Mouse (Mus musculus): Measurements from ENCODE around the gene Fads2. TPM values are rescaled to one million over a fixed set of nuclear protein-coding genes. Genes with fewer than 3 reads are reported as not detected.

The Fads2 gene
- polyA plus RNA-seq, 1 experiment from 2014 or later, result 171 TPM

DNA sequence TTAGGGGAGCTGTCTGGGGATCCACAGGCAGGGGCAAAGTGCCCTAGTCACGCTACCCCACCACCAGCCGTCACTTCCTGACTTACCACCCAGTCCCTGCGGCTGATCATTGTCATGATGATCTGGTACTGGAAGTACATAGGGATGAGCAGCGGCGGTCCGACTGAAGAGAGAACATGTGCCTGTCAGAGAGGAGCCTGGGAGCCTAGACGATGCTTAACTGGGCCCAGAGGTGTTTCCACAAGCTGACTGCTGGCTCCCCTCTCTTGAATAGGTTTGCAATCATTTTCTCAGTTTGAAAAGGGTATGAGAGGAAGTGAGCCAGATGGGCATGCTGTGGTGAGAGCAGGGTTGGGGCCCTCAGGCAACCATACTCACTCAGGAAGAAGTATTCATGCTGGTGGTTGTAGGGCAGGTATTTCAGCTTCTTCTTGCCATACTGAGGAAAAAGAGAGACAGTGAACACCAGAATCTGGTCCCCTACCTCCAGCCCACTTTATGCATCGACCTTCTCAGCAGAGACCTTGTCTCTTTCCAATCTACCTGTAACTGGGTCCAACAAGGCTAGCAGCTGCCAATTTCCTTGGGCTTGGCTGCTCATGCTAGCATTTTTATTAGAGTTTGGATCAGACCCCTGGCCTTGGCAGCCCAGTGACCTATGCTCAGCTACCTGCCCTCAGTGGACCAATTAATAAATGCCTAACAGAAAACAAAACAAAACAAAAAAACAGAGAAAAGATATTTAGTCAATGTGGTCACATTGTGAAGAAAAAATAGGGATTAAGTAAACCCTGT lies 31.2 kb downstream of the Fads2 start:
- Histone ChIP-seq H3K4me1 (replicated peaks; ENCODE audit: control insufficient read depth, insufficient read depth, low read length) (peaks cover 13% of the 10 kb centered on the region), H3K36me3 (ENCODE audit: control insufficient read depth, insufficient read depth) (peaks cover 62% of the 10 kb centered on the region), H3K9ac (replicated peaks; ENCODE audit: low read depth, low read length) (no peak overlapping the region), H3K9me3 (ENCODE audit: control insufficient read depth, low read length) (no peaks in the 10 kb centered on the region), H3K4me2 (ENCODE audit: low read length) (no peak overlapping the region), H3K27me3 (replicated peaks; ENCODE audit: control insufficient read depth, insufficient read depth, low read length) (no peaks in the 10 kb centered on the region), H3K27ac (ENCODE audit: low read length) (peak overlapping the region; percentile 16; the same call in 1 of the 2 replicates), H3K4me3 (replicated peaks; ENCODE audit: low read length) (no peak overlapping the region)
- WGBS, result 87% methylated on average over 8 of the region's 8 CpGs
- no peak for ATAC-seq

DNA sequence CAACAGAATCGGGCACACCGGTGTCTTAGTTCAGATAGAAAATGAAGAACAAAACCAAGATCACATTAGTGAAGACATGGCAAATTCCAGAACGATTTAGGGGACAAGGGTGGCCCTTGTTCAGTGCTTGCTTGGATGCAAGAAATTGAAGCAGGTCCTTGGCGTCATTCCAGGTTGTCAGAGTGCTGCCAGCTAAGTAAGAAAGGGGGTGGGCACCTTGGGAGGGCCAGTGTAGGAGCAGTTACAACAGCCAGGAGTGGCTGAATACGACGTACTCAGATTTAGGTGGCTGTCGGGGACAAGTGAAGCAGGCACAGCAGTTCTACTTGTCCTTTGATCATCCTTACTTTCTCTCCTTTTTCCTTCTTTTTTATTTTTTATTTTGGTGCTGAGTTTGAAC lies 33.8 kb downstream of the Fads2 start:
- Histone ChIP-seq H3K4me3 (replicated peaks; ENCODE audit: low read length) (no peak overlapping the region), H3K9me3 (ENCODE audit: control insufficient read depth, low read length) (no peaks in the 10 kb centered on the region), H3K36me3 (ENCODE audit: control insufficient read depth, insufficient read depth) (peaks cover 51% of the 10 kb centered on the region), H3K4me1 (replicated peaks; ENCODE audit: control insufficient read depth, insufficient read depth, low read length) (peaks cover 13% of the 10 kb centered on the region), H3K9ac (replicated peaks; ENCODE audit: low read depth, low read length) (no peak overlapping the region), H3K27ac (ENCODE audit: low read length) (no peak overlapping the region), H3K27me3 (replicated peaks; ENCODE audit: control insufficient read depth, insufficient read depth, low read length) (no peaks in the 10 kb centered on the region), H3K4me2 (ENCODE audit: low read length) (no peak overlapping the region)
- ATAC-seq, result peak; percentile 21; the same call in 1 of the 2 replicates
- 30% methylated on average over 7 of the region's 7 CpGs for WGBS

DNA sequence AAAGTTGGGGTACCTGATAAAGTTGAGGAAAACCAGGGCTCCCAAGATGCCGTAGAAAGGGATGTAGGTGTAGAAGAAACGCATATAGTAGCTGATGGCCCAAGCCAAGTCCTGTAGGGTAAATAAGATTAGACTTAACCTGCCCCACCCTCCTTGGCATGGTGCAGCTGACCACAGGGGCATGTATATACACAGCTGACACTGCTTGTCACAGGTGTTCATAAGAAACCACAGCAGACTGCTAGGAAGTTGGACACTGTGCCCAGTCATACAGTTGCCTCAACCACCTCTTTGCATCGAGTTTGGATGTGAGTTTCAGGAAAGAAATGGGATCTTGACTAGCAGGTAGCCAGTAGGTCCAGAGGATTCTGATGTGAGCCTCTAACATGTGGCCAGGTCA lies 35.0 kb downstream of the Fads2 start:
- no peak overlapping the region for H3K27ac ChIP-seq (ENCODE audit: low read length)
- peaks cover 9% of the 10 kb centered on the region for H3K4me1 ChIP-seq (replicated peaks; ENCODE audit: control insufficient read depth, insufficient read depth, low read length)
- H3K4me2 ChIP-seq (ENCODE audit: low read length), result no peak overlapping the region
- ATAC-seq, result no peak
- H3K4me3 ChIP-seq (replicated peaks; ENCODE audit: low read length), result no peak overlapping the region
- WGBS, result 94% methylated on average over 3 of the region's 3 CpGs
- H3K36me3 ChIP-seq (ENCODE audit: control insufficient read depth, insufficient read depth), result peaks cover 56% of the 10 kb centered on the region
- no peaks in the 10 kb centered on the region for H3K27me3 ChIP-seq (replicated peaks; ENCODE audit: control insufficient read depth, insufficient read depth, low read length)
- H3K9me3 ChIP-seq (ENCODE audit: control insufficient read depth, low read length), result no peaks in the 10 kb centered on the region
- H3K9ac ChIP-seq (replicated peaks; ENCODE audit: low read depth, low read length), result no peak overlapping the region

DNA sequence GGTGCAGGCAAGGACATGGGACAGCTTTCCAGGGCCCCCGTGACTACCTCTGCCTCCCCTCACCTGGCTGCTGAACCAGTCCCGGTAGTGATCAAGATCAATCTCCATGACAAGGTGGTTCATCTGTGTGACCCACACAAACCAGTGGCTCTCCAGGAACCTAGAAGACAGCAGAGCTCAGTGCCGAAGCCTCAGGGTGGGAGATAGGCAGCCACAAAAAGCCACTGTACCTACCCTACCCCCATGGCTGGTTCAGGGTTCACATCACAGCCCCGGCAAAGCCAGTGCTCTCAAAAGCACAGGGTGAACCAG lies 35.4 kb downstream of the Fads2 start:
- Histone ChIP-seq H3K9ac (replicated peaks; ENCODE audit: low read depth, low read length) (no peak overlapping the region), H3K4me1 (replicated peaks; ENCODE audit: control insufficient read depth, insufficient read depth, low read length) (peaks cover 5% of the 10 kb centered on the region; the same call in 1 of the 2 replicates), H3K4me2 (ENCODE audit: low read length) (no peak overlapping the region), H3K27me3 (replicated peaks; ENCODE audit: control insufficient read depth, insufficient read depth, low read length) (no peaks in the 10 kb centered on the region), H3K4me3 (replicated peaks; ENCODE audit: low read length) (no peak overlapping the region), H3K9me3 (ENCODE audit: control insufficient read depth, low read length) (no peaks in the 10 kb centered on the region), H3K36me3 (ENCODE audit: control insufficient read depth, insufficient read depth) (peaks cover 56% of the 10 kb centered on the region), H3K27ac (ENCODE audit: low read length) (no peak overlapping the region)
- ATAC-seq, result no peak
- 92% methylated on average over 4 of the region's 4 CpGs for WGBS

DNA sequence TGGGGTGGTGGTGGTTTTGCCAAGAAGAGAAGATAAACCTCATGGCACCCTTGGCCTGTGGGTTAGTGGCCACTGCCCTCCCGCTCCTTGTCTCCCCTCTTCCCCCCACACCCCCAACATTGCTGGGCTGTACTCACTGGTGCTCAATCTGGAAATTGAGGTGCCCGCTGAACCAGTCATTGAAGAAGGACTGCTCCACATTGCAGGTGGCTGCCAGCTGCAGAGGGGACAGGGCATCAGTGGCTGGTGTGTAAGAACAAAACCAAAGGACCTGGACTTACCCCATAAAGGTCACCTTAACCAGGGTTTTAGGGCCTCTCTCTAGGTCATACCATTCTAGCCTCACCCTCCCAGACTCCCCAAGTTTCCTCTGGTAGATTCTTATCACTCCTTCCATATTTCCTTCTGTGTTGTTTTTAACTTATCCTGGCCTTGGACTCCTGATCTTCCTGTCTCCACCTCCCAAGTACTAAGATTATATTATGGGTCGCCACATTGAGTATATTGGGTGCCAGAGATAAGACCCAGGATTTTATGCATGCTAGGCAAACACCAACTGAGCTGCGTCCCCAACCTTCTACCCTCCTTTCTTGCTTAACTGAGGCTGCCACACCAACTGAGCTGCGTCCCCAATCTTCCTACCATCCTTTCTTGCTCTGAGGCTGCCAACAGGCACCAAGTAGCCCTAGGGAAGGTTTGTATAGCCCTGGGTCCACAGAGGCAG lies 35.9 kb downstream of the Fads2 start:
- no peaks in the 10 kb centered on the region for H3K27me3 ChIP-seq (replicated peaks; ENCODE audit: control insufficient read depth, insufficient read depth, low read length)
- H3K36me3 ChIP-seq (ENCODE audit: control insufficient read depth, insufficient read depth), result peaks cover 56% of the 10 kb centered on the region

GRCm38 (mm10) chr19:10064173-10065012 lies 37.2 kb downstream of the Fads2 start:
- ATAC-seq, result no peak
- Histone ChIP-seq H3K4me3 (replicated peaks; ENCODE audit: low read length) (no peak overlapping the region), H3K9ac (replicated peaks; ENCODE audit: low read depth, low read length) (no peak overlapping the region), H3K27me3 (replicated peaks; ENCODE audit: control insufficient read depth, insufficient read depth, low read length) (no peaks in the 10 kb centered on the region), H3K4me1 (replicated peaks; ENCODE audit: control insufficient read depth, insufficient read depth, low read length) (no peaks in the 10 kb centered on the region), H3K27ac (ENCODE audit: low read length) (no peak overlapping the region), H3K9me3 (ENCODE audit: control insufficient read depth, low read length) (no peaks in the 10 kb centered on the region), H3K36me3 (ENCODE audit: control insufficient read depth, insufficient read depth) (peaks cover 47% of the 10 kb centered on the region), H3K4me2 (ENCODE audit: low read length) (no peak overlapping the region)
- whole genome bisulfite sequencing, result 59% methylated on average over 10 of the region's 10 CpGs

More for the DNA sequence above, 35.9 kb downstream of the Fads2 start:
- Histone ChIP-seq H3K4me2 (ENCODE audit: low read length) (no peak overlapping the region), H3K9me3 (ENCODE audit: control insufficient read depth, low read length) (no peaks in the 10 kb centered on the region), H3K27ac (ENCODE audit: low read length) (no peak overlapping the region), H3K4me3 (replicated peaks; ENCODE audit: low read length) (no peak overlapping the region), H3K4me1 (replicated peaks; ENCODE audit: control insufficient read depth, insufficient read depth, low read length) (0 out of 2 replicates have a peak, but pooled peaks cover 4% of the 10 kb centered on the region), H3K9ac (replicated peaks; ENCODE audit: low read depth, low read length) (no peak overlapping the region)
- ATAC-seq, result no peak
- 92% methylated on average over 5 of the region's 5 CpGs for WGBS

DNA sequence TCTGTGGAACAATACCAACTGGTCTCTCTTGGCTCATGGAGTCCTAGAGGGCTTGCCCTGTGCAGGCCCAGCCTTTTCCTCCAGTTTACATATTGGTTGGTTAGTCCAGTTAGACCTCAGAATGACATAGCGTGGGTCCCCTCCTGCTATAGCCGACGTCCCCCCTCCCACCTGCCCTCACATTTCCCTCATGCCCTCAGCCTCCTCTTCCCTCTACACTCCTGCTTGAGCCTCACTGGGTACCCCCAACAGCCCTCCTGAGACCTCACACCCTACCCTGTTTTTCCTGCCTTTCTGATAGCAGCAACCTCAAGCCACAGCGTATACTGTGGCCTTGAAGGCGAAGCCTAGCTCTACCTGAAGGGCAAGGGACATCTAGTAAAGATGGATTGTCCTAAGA lies 38.7 kb downstream of the Fads2 start:
- no peaks in the 10 kb centered on the region for H3K27me3 ChIP-seq (replicated peaks; ENCODE audit: control insufficient read depth, insufficient read depth, low read length)
- no peak for ATAC-seq
- peaks cover 38% of the 10 kb centered on the region for H3K36me3 ChIP-seq (ENCODE audit: control insufficient read depth, insufficient read depth)
- H3K27ac ChIP-seq (ENCODE audit: low read length), result no peak overlapping the region
- no peaks in the 10 kb centered on the region for H3K9me3 ChIP-seq (ENCODE audit: control insufficient read depth, low read length)
- 94% methylated on average over 5 of the region's 5 CpGs for WGBS
- no peaks in the 10 kb centered on the region for H3K4me1 ChIP-seq (replicated peaks; ENCODE audit: control insufficient read depth, insufficient read depth, low read length)
- H3K4me3 ChIP-seq (replicated peaks; ENCODE audit: low read length), result no peak overlapping the region
- H3K9ac ChIP-seq (replicated peaks; ENCODE audit: low read depth, low read length), result no peak overlapping the region
- no peak overlapping the region for H3K4me2 ChIP-seq (ENCODE audit: low read length)

DNA sequence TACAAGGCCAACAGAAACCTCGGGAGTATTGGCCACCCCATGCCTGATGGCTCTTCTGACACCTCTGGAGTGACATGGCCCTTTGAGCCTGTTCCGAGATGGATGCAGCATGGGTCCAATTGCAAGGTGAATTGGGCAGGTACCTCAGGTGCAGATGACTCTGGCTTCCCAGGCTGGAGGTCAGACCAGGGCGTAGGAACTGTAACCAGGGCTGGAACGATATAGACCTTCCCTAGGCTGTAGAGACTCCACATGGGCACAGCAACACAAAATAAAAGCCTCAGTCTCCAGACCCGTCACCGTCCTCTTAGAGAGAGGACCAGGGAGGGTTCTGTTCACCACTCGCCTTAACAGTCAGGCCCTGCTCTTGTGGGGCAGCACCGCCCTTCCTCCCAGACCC lies 39.3 kb downstream of the Fads2 start:
- H3K9me3 ChIP-seq (ENCODE audit: control insufficient read depth, low read length), result no peaks in the 10 kb centered on the region
- no peak overlapping the region for H3K4me2 ChIP-seq (ENCODE audit: low read length)
- no peak for ATAC-seq
- no peak overlapping the region for H3K4me3 ChIP-seq (replicated peaks; ENCODE audit: low read length)
- H3K27me3 ChIP-seq (replicated peaks; ENCODE audit: control insufficient read depth, insufficient read depth, low read length), result no peaks in the 10 kb centered on the region
- no peaks in the 10 kb centered on the region for H3K4me1 ChIP-seq (replicated peaks; ENCODE audit: control insufficient read depth, insufficient read depth, low read length)
- H3K36me3 ChIP-seq (ENCODE audit: control insufficient read depth, insufficient read depth), result peaks cover 39% of the 10 kb centered on the region
- WGBS, result 93% methylated on average over 8 of the region's 8 CpGs
- no peak overlapping the region for H3K9ac ChIP-seq (replicated peaks; ENCODE audit: low read depth, low read length)
- no peak overlapping the region for H3K27ac ChIP-seq (ENCODE audit: low read length)

DNA sequence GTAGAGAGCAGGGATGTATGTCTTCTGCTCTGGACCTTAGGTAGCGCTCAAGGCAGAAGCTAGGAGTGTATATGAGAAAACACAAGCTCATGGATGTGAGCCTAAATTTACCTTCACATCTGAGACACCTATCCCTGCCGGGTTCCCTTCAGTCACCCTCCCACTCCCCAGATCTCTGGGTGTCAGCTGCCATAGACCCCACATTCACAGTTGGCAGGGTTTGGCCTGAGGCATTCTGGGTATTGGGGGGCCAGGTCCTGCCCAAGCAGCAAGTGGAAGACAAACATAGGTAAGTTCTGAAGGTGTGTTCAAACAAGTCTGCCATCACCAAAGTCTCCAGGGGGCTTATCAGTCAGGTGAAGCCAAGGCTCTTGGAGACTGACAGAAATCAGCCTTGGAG lies 39.9 kb downstream of the Fads2 start:
- no peak overlapping the region for H3K9ac ChIP-seq (replicated peaks; ENCODE audit: low read depth, low read length)
- H3K9me3 ChIP-seq (ENCODE audit: control insufficient read depth, low read length), result no peaks in the 10 kb centered on the region
- WGBS, result 94% methylated on average over 2 of the region's 2 CpGs
- no peaks in the 10 kb centered on the region for H3K27me3 ChIP-seq (replicated peaks; ENCODE audit: control insufficient read depth, insufficient read depth, low read length)
- no peak overlapping the region for H3K27ac ChIP-seq (ENCODE audit: low read length)
- peaks cover 39% of the 10 kb centered on the region for H3K36me3 ChIP-seq (ENCODE audit: control insufficient read depth, insufficient read depth)
- no peak overlapping the region for H3K4me2 ChIP-seq (ENCODE audit: low read length)
- no peak for ATAC-seq
- no peaks in the 10 kb centered on the region for H3K4me1 ChIP-seq (replicated peaks; ENCODE audit: control insufficient read depth, insufficient read depth, low read length)
- H3K4me3 ChIP-seq (replicated peaks; ENCODE audit: low read length), result no peak overlapping the region
